Mouse (Mus musculus): ENCODE results near the gene Sord. TPM values are rescaled to one million over a fixed set of nuclear protein-coding genes. Genes with fewer than 3 reads are reported as not detected.

The Sord gene
- polyA plus RNA-seq, 1 experiment = 71.5 TPM

- H3K36me3 ChIP-seq (ENCODE audit: control insufficient read depth, insufficient read depth, low read length) = peaks cover 33% of the 10 kb centered on the region
- H3K4me3 ChIP-seq (ENCODE audit: low read depth, low read length) = no peak overlapping the region
- H3K27ac ChIP-seq (ENCODE audit: insufficient read depth, low read depth, low read length) = peak overlapping the region; percentile 82
- 32% methylated on average over 5 of the region's 5 CpGs for WGBS
- TF ChIP-seq POLR2A (IDR thresholded peaks at IDR 0.05; ENCODE audit: low read depth, low read length) = no peak
- no peak for TF ChIP-seq CTCF (IDR thresholded peaks at IDR 0.05; ENCODE audit: extremely low read depth, insufficient read length, insufficient replicate concordance, low read depth, low read length)
- no peaks in the 10 kb centered on the region for H3K27me3 ChIP-seq (ENCODE audit: control insufficient read depth, insufficient read depth, low read length)
- H3K4me1 ChIP-seq (ENCODE audit: control insufficient read depth, insufficient read depth, insufficient read length, low read length) = peaks cover 16% of the 10 kb centered on the region
Observed at GRCm38 (mm10) chr2:122260729-122261128, 26.2 kb downstream of the Sord start.

- H3K4me1 ChIP-seq (ENCODE audit: control insufficient read depth, insufficient read depth, insufficient read length, low read length) = peaks cover 39% of the 10 kb centered on the region
Observed at GRCm38 (mm10) chr2:122264690-122265089, 30.1 kb downstream of the Sord start.

GRCm38 (mm10) chr2:122266407-122267193 lies 32.1 kb downstream of the Sord start:
- Histone ChIP-seq H3K4me1 (ENCODE audit: control insufficient read depth, insufficient read depth, insufficient read length, low read length) (peaks cover 35% of the 10 kb centered on the region; the same call in 1 of the 2 replicates), H3K27me3 (ENCODE audit: control insufficient read depth, insufficient read depth, low read length) (no peaks in the 10 kb centered on the region), H3K4me3 (ENCODE audit: low read depth, low read length) (no peak overlapping the region), H3K27ac (ENCODE audit: insufficient read depth, low read depth, low read length) (peak overlapping the region; percentile 91), H3K36me3 (ENCODE audit: control insufficient read depth, insufficient read depth, low read length) (peaks cover 8% of the 10 kb centered on the region)
- TF ChIP-seq CTCF (IDR thresholded peaks at IDR 0.05; ENCODE audit: extremely low read depth, insufficient read length, insufficient replicate concordance, low read depth, low read length) (peak; percentile 48; the same call in 1 of the 2 replicates), POLR2A (IDR thresholded peaks at IDR 0.05; ENCODE audit: low read depth, low read length) (no peak; the same call in 1 of the 2 replicates)
- 41% methylated on average over 7 of the region's 7 CpGs for WGBS

More at GRCm38 (mm10) chr2:122264690-122265089, 30.1 kb downstream of the Sord start:
- no peaks in the 10 kb centered on the region for H3K27me3 ChIP-seq (ENCODE audit: control insufficient read depth, insufficient read depth, low read length)
- H3K27ac ChIP-seq (ENCODE audit: insufficient read depth, low read depth, low read length) = no peak overlapping the region
- no peak overlapping the region for H3K4me3 ChIP-seq (ENCODE audit: low read depth, low read length)
- WGBS = 95% methylated on average over 3 of the region's 3 CpGs
- TF ChIP-seq CTCF (IDR thresholded peaks at IDR 0.05; ENCODE audit: extremely low read depth, insufficient read length, insufficient replicate concordance, low read depth, low read length) (no peak), POLR2A (IDR thresholded peaks at IDR 0.05; ENCODE audit: low read depth, low read length) (no peak)
- H3K36me3 ChIP-seq (ENCODE audit: control insufficient read depth, insufficient read depth, low read length) = peaks cover 14% of the 10 kb centered on the region

DNA sequence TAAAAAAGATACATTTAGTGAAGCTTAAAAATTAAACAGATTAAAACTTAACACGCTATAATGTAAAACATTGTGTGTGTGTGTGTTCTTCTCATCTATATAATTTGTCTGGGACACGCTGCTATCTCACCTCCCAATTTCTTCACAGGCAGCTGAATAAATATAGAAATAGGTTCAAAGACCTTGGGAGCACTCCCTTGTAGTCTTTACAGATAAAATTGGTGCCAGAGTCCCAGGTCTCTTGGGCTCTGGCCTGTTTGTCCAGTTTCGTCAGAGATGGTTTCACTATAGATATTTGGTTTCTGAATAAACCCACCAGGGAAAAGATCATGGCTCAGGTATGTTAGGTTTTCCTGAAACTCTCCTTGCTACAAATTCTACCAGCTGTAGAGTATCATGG lies 44.2 kb downstream of the Sord start:
- H3K27me3 ChIP-seq (ENCODE audit: control insufficient read depth, insufficient read depth, low read length) = no peaks in the 10 kb centered on the region
- H3K4me1 ChIP-seq (ENCODE audit: control insufficient read depth, insufficient read depth, insufficient read length, low read length) = peaks cover 12% of the 10 kb centered on the region; the same call in 1 of the 2 replicates
- no peak for TF ChIP-seq CTCF (IDR thresholded peaks at IDR 0.05; ENCODE audit: extremely low read depth, insufficient read length, insufficient replicate concordance, low read depth, low read length)
- no peak for TF ChIP-seq POLR2A (IDR thresholded peaks at IDR 0.05; ENCODE audit: low read depth, low read length)
- H3K36me3 ChIP-seq (ENCODE audit: control insufficient read depth, insufficient read depth, low read length) = peaks cover 19% of the 10 kb centered on the region
- 30% methylated on average over 3 of the region's 3 CpGs for WGBS
- H3K27ac ChIP-seq (ENCODE audit: insufficient read depth, low read depth, low read length) = no peak overlapping the region
- no peak overlapping the region for H3K4me3 ChIP-seq (ENCODE audit: low read depth, low read length)

GRCm38 (mm10) chr2:122284091-122284490 lies 49.5 kb downstream of the Sord start:
- no peak overlapping the region for H3K4me3 ChIP-seq (ENCODE audit: low read depth, low read length)
- TF ChIP-seq CTCF (IDR thresholded peaks at IDR 0.05; ENCODE audit: extremely low read depth, insufficient read length, insufficient replicate concordance, low read depth, low read length) (no peak), POLR2A (IDR thresholded peaks at IDR 0.05; ENCODE audit: low read depth, low read length) (no peak)
- WGBS = 79% methylated on average over 9 of the region's 9 CpGs
- peaks cover 29% of the 10 kb centered on the region for H3K36me3 ChIP-seq (ENCODE audit: control insufficient read depth, insufficient read depth, low read length)
- H3K27ac ChIP-seq (ENCODE audit: insufficient read depth, low read depth, low read length) = no peak overlapping the region
- no peaks in the 10 kb centered on the region for H3K4me1 ChIP-seq (ENCODE audit: control insufficient read depth, insufficient read depth, insufficient read length, low read length)
- no peaks in the 10 kb centered on the region for H3K27me3 ChIP-seq (ENCODE audit: control insufficient read depth, insufficient read depth, low read length)

- Histone ChIP-seq H3K36me3 (ENCODE audit: control insufficient read depth, insufficient read depth, low read length) (peaks cover 32% of the 10 kb centered on the region), H3K4me1 (ENCODE audit: control insufficient read depth, insufficient read depth, insufficient read length, low read length) (no peaks in the 10 kb centered on the region), H3K4me3 (ENCODE audit: low read depth, low read length) (no peak overlapping the region), H3K27me3 (ENCODE audit: control insufficient read depth, insufficient read depth, low read length) (no peaks in the 10 kb centered on the region), H3K27ac (ENCODE audit: insufficient read depth, low read depth, low read length) (no peak overlapping the region)
- TF ChIP-seq CTCF (IDR thresholded peaks at IDR 0.05; ENCODE audit: extremely low read depth, insufficient read length, insufficient replicate concordance, low read depth, low read length) (no peak), POLR2A (IDR thresholded peaks at IDR 0.05; ENCODE audit: low read depth, low read length) (no peak)
- 25% methylated on average over 7 of the region's 7 CpGs for whole genome bisulfite sequencing
Observed at GRCm38 (mm10) chr2:122286137-122286536, 51.6 kb downstream of the Sord start.

GRCm38 (mm10) chr2:122294916-122295315 lies 60.4 kb downstream of the Sord start:
- H3K4me3 ChIP-seq (ENCODE audit: low read depth, low read length) = no peak overlapping the region
- H3K27me3 ChIP-seq (ENCODE audit: control insufficient read depth, insufficient read depth, low read length) = 0 out of 2 replicates have a peak, but pooled peaks cover 6% of the 10 kb centered on the region
- TF ChIP-seq CTCF (IDR thresholded peaks at IDR 0.05; ENCODE audit: extremely low read depth, insufficient read length, insufficient replicate concordance, low read depth, low read length) (no peak), POLR2A (IDR thresholded peaks at IDR 0.05; ENCODE audit: low read depth, low read length) (no peak)

More at GRCm38 (mm10) chr2:122294916-122295315, 60.4 kb downstream of the Sord start:
- no peak overlapping the region for H3K27ac ChIP-seq (ENCODE audit: insufficient read depth, low read depth, low read length)
- 59% methylated on average over 7 of the region's 7 CpGs for WGBS
- H3K4me1 ChIP-seq (ENCODE audit: control insufficient read depth, insufficient read depth, insufficient read length, low read length) = peaks cover 3% of the 10 kb centered on the region; the same call in 1 of the 2 replicates
- peaks cover 12% of the 10 kb centered on the region for H3K36me3 ChIP-seq (ENCODE audit: control insufficient read depth, insufficient read depth, low read length)

Data from small intestine, adult 2 months (tissue).